Mouse (Mus musculus) heart, embryonic 16.5 days (tissue): Measurements from ENCODE around the gene Nfia. TPM values are rescaled to one million over a fixed set of nuclear protein-coding genes. Genes with fewer than 3 reads are reported as not detected.

Experiments used
- ATAC-seq: fragments of 200-750 bp; cut with Nextera tagmentation; replicated peaks from 2 replicates; pipeline ENCODE4 v1.8.0; 2017; ENCODE audit warnings: moderate number of reproducible peaks; ENCODE audit not compliant: insufficient read depth, low FRiP score; ENCODE audit errors: extremely low read depth
- H3K27ac ChIP-seq: fragments of 300-500 bp; sonication (generic); 2 replicates; pipeline ENCODE4 v1.5.1; 2014; ENCODE audit warnings: mild to moderate bottlenecking, low read length, control low read depth, moderate library complexity
- H3K27me3 ChIP-seq: fragments of 300-500 bp; sonication (generic); 2 replicates; pipeline ENCODE4 v1.6.1; 2014; ENCODE audit warnings: low read length, mixed read lengths; ENCODE audit not compliant: control insufficient read depth, insufficient read depth
- H3K36me3 ChIP-seq: fragments of 300-500 bp; sonication (generic); 2 replicates; pipeline ENCODE4 v1.6.1; 2014; ENCODE audit not compliant: control insufficient read depth, insufficient read depth
- H3K4me1 ChIP-seq: fragments of 300-500 bp; sonication (generic); 2 replicates; pipeline ENCODE4 v1.6.1; 2014; ENCODE audit warnings: low read length, mixed read lengths; ENCODE audit not compliant: control insufficient read depth, insufficient read depth
- H3K4me2 ChIP-seq: fragments of 300-500 bp; sonication (generic); 2 replicates; pipeline ENCODE4 v1.6.1; 2014; ENCODE audit warnings: low read depth, mild to moderate bottlenecking, control low read depth, low read length
- H3K4me3 ChIP-seq: fragments of 300-500 bp; sonication (generic); 2 replicates; pipeline ENCODE4 v1.5.1; 2014; ENCODE audit warnings: mild to moderate bottlenecking, control low read depth, low read length
- H3K9ac ChIP-seq: fragments of 300-500 bp; sonication (generic); 2 replicates; pipeline ENCODE4 v1.6.1; 2014; ENCODE audit warnings: low read length, control low read depth
- H3K9me3 ChIP-seq: fragments of 300-500 bp; sonication (generic); replicated peaks from 2 replicates; pipeline ENCODE4 v1.6.1; 2016; ENCODE audit warnings: low read length; ENCODE audit not compliant: control insufficient read depth
- WGBS: fragments of 180-500 bp; shearing (Covaris S2); extraction: QIAGEN DNeasy Blood & Tissue Kit; methylation state at CpG from one replicate; pipeline ENCODE4 v1.1.7; 2014; 5-methylcytosine and 5-hydroxymethylcytosine counted together
- polyA plus RNA-seq: library from polyadenylated mRNA; unstranded; fragments of >200 nt; fragmentation: Nextera tagmentation; extraction: Ambion mirVana; gene quantifications from 2 replicates; pipeline ENCODE4 v1.2.1, GENCODE M21; 2015

Nfia gene
- polyA plus RNA-seq, 1 experiment from 2014 or later = 37.3 TPM

GRCm38 (mm10) chr4:97803791-97804190, 31.3 kb downstream of the Nfia start:
- WGBS = 81% methylated on average over 3 of the region's 3 CpGs
- Histone ChIP-seq H3K9me3 (no peaks in the 10 kb centered on the region), H3K27ac (no peak overlapping the region)

GRCm38 (mm10) chr4:97804638-97805037, 32.1 kb downstream of the Nfia start:
- Histone ChIP-seq H3K9ac (no peak overlapping the region), H3K27me3 (no peaks in the 10 kb centered on the region), H3K27ac (no peak overlapping the region), H3K9me3 (no peaks in the 10 kb centered on the region), H3K4me3 (no peak overlapping the region), H3K36me3 (peaks cover 9% of the 10 kb centered on the region), H3K4me1 (peaks cover 13% of the 10 kb centered on the region), H3K4me2 (no peak overlapping the region)
- no peak for ATAC-seq
- 81% methylated on average over 5 of the region's 5 CpGs for WGBS

More at GRCm38 (mm10) chr4:97803791-97804190, 31.3 kb downstream of the Nfia start:
- H3K36me3 ChIP-seq = peaks cover 9% of the 10 kb centered on the region
- no peak overlapping the region for H3K4me2 ChIP-seq
- no peak overlapping the region for H3K4me3 ChIP-seq
- H3K9ac ChIP-seq = no peak overlapping the region
- H3K27me3 ChIP-seq = no peaks in the 10 kb centered on the region
- peaks cover 7% of the 10 kb centered on the region for H3K4me1 ChIP-seq
- no peak for ATAC-seq

GRCm38 (mm10) chr4:97805255-97805654, 32.7 kb downstream of the Nfia start:
- peak overlapping the region; percentile 26; the same call in 1 of the 2 replicates for H3K4me2 ChIP-seq
- no peak overlapping the region for H3K27ac ChIP-seq
- no peak for ATAC-seq
- WGBS = 8% methylated on average over 2 of the region's 2 CpGs
- H3K4me3 ChIP-seq = no peak overlapping the region
- no peaks in the 10 kb centered on the region for H3K27me3 ChIP-seq
- H3K9me3 ChIP-seq = no peaks in the 10 kb centered on the region
- H3K4me1 ChIP-seq = peaks cover 20% of the 10 kb centered on the region
- no peak overlapping the region for H3K9ac ChIP-seq
- peaks cover 9% of the 10 kb centered on the region for H3K36me3 ChIP-seq

GRCm38 (mm10) chr4:97805896-97806808, 33.6 kb downstream of the Nfia start:
- H3K36me3 ChIP-seq = peaks cover 9% of the 10 kb centered on the region
- no peak overlapping the region for H3K27ac ChIP-seq
- peaks cover 24% of the 10 kb centered on the region for H3K4me1 ChIP-seq
- no peak for ATAC-seq
- whole genome bisulfite sequencing = 49% methylated on average over 7 of the region's 7 CpGs
- H3K4me2 ChIP-seq = no peak overlapping the region
- no peak overlapping the region for H3K4me3 ChIP-seq
- H3K9me3 ChIP-seq = no peaks in the 10 kb centered on the region
- H3K27me3 ChIP-seq = no peaks in the 10 kb centered on the region
- no peak overlapping the region for H3K9ac ChIP-seq

GRCm38 (mm10) chr4:97806924-97807323, 34.4 kb downstream of the Nfia start:
- Histone ChIP-seq H3K9me3 (no peaks in the 10 kb centered on the region), H3K36me3 (peaks cover 4% of the 10 kb centered on the region), H3K4me3 (no peak overlapping the region), H3K9ac (no peak overlapping the region), H3K4me2 (no peak overlapping the region), H3K27ac (no peak overlapping the region), H3K4me1 (peaks cover 24% of the 10 kb centered on the region), H3K27me3 (no peaks in the 10 kb centered on the region)
- 89% methylated on average over 2 of the region's 2 CpGs for WGBS
- ATAC-seq = no peak

GRCm38 (mm10) chr4:97808885-97809284, 36.4 kb downstream of the Nfia start:
- Histone ChIP-seq H3K9me3 (no peaks in the 10 kb centered on the region), H3K4me1 (peaks cover 34% of the 10 kb centered on the region), H3K36me3 (no peaks in the 10 kb centered on the region), H3K4me3 (no peak overlapping the region), H3K4me2 (no peak overlapping the region), H3K27ac (no peak overlapping the region), H3K27me3 (no peaks in the 10 kb centered on the region), H3K9ac (no peak overlapping the region)
- ATAC-seq = no peak
- 73% methylated on average over 3 of the region's 3 CpGs for WGBS

- 71% methylated on average over 4 of the region's 4 CpGs for whole genome bisulfite sequencing
- Histone ChIP-seq H3K4me2 (no peak overlapping the region), H3K27me3 (no peaks in the 10 kb centered on the region), H3K27ac (peak overlapping the region; percentile 58), H3K4me3 (no peak overlapping the region), H3K9ac (no peak overlapping the region), H3K4me1 (peaks cover 39% of the 10 kb centered on the region), H3K36me3 (no peaks in the 10 kb centered on the region), H3K9me3 (no peaks in the 10 kb centered on the region)
- no peak for ATAC-seq
Measured at GRCm38 (mm10) chr4:97809582-97810295, 37.2 kb downstream of the Nfia start.

- H3K27me3 ChIP-seq = no peaks in the 10 kb centered on the region
- peaks cover 42% of the 10 kb centered on the region for H3K4me1 ChIP-seq
- ATAC-seq = no peak
- no peak overlapping the region for H3K9ac ChIP-seq
- H3K36me3 ChIP-seq = no peaks in the 10 kb centered on the region
- no peak overlapping the region for H3K4me3 ChIP-seq
- peak overlapping the region; percentile 58 for H3K27ac ChIP-seq
- no peak overlapping the region for H3K4me2 ChIP-seq
- no peaks in the 10 kb centered on the region for H3K9me3 ChIP-seq
- 58% methylated on average over 7 of the region's 7 CpGs for WGBS
Measured at GRCm38 (mm10) chr4:97810348-97810939, 37.9 kb downstream of the Nfia start.
